Mouse (Mus musculus): ENCODE results near the gene Ttbk1. TPM values are rescaled to one million over a fixed set of nuclear protein-coding genes. Genes with fewer than 3 reads are reported as not detected.

Gene Ttbk1
- 3.0 and 6.6 TPM in 2 replicates for polyA plus RNA-seq (2012; ENCODE audit: low replicate concordance)

GRCm38 (mm10) chr17:46487431-46487830 lies at the start of gene Ttbk1:
Gene Ttbk1 (minus strand): TSS chr17:46487675.

GRCm38 (mm10) chr17:46496623-46497434 lies 9.4 kb upstream of the Ttbk1 start, which contains the start of gene Dnph1:
Gene Dnph1 (plus strand): TSS chr17:46496711.

GRCm38 (mm10) chr17:46438298-46438873 lies 49.1 kb downstream of the Ttbk1 start, which contains the start of gene Slc22a7:
Gene Slc22a7 (minus strand): TSS chr17:46438457.

GRCm38 (mm10) chr17:46428761-46429414 lies 58.6 kb downstream of the Ttbk1 start, which contains the start of gene Crip3:
Gene Crip3 (plus strand): TSS chr17:46428926.

Other genes with a start within 250 kb of the Ttbk1 start
- 5.7 and 13.6 TPM in 2 replicates for gene Polr1c, start 239.6 kb downstream of the Ttbk1 start, polyA plus RNA-seq (2012; ENCODE audit: low replicate concordance)
- 192 and 236 TPM in 2 replicates for gene Yipf3, start 239.6 kb downstream of the Ttbk1 start, polyA plus RNA-seq (2012; ENCODE audit: low replicate concordance)
- 0.84 and 1.2 TPM in 2 replicates for gene Lrrc73, start 234.1 kb downstream of the Ttbk1 start, polyA plus RNA-seq (2012; ENCODE audit: low replicate concordance)
- 56.3 and 96.3 TPM in 2 replicates for gene Tjap1, start 204.6 kb downstream of the Ttbk1 start, polyA plus RNA-seq (2012; ENCODE audit: low replicate concordance)
- gene Dlk2, start 190.3 kb downstream of the Ttbk1 start, polyA plus RNA-seq (2012; ENCODE audit: low replicate concordance) = 0.26 and 0.53 TPM in 2 replicates
- gene Abcc10, start 159.3 kb downstream of the Ttbk1 start, polyA plus RNA-seq (2012; ENCODE audit: low replicate concordance) = 12.3 and 28.5 TPM in 2 replicates
- gene Zfp318, start 103.9 kb downstream of the Ttbk1 start, polyA plus RNA-seq (2012; ENCODE audit: low replicate concordance) = 30.3 and 42.6 TPM in 2 replicates
- gene Crip3, start 58.7 kb downstream of the Ttbk1 start, polyA plus RNA-seq (2012; ENCODE audit: low replicate concordance) = 2.9 and 3.6 TPM in 2 replicates
- not detected in 2 replicates for gene Slc22a7, start 49.2 kb downstream of the Ttbk1 start, polyA plus RNA-seq (2012; ENCODE audit: low replicate concordance)
- 1.2 and 3.1 TPM in 2 replicates for gene Dnph1, start 9.0 kb upstream of the Ttbk1 start, polyA plus RNA-seq (2012; ENCODE audit: low replicate concordance)
- 13.9 and 26.4 TPM in 2 replicates for gene Cul9, start 58.7 kb upstream of the Ttbk1 start, polyA plus RNA-seq (2012; ENCODE audit: low replicate concordance)
- gene Srf, start 68.5 kb upstream of the Ttbk1 start, polyA plus RNA-seq (2012; ENCODE audit: low replicate concordance) = 156 and 269 TPM in 2 replicates
- 0.14 and 0.42 TPM in 2 replicates for gene Ptk7, start 141.8 kb upstream of the Ttbk1 start, polyA plus RNA-seq (2012; ENCODE audit: low replicate concordance)
- gene Klc4, start 158.3 kb upstream of the Ttbk1 start, polyA plus RNA-seq (2012; ENCODE audit: low replicate concordance) = 18.7 and 38.4 TPM in 2 replicates
- 255 and 478 TPM in 2 replicates for gene Mrpl2, start 158.6 kb upstream of the Ttbk1 start, polyA plus RNA-seq (2012; ENCODE audit: low replicate concordance)
- 12.2 and 17.3 TPM in 2 replicates for gene Cul7, start 162.7 kb upstream of the Ttbk1 start, polyA plus RNA-seq (2012; ENCODE audit: low replicate concordance)
- 23.1 and 32.5 TPM in 2 replicates for gene Rrp36, start 186.7 kb upstream of the Ttbk1 start, polyA plus RNA-seq (2012; ENCODE audit: low replicate concordance)
- 79.8 and 115 TPM in 2 replicates for gene Mea1, start 191.1 kb upstream of the Ttbk1 start, polyA plus RNA-seq (2012; ENCODE audit: low replicate concordance)
- gene Klhdc3, start 193.2 kb upstream of the Ttbk1 start, polyA plus RNA-seq (2012; ENCODE audit: low replicate concordance) = 113 and 240 TPM in 2 replicates
- 46.9 and 60.4 TPM in 2 replicates for gene Ppp2r5d, start 217.4 kb upstream of the Ttbk1 start, polyA plus RNA-seq (2012; ENCODE audit: low replicate concordance)
- 42.8 and 56.8 TPM in 2 replicates for gene Pex6, start 223.8 kb upstream of the Ttbk1 start, polyA plus RNA-seq (2012; ENCODE audit: low replicate concordance)
- 0.85 and 1.8 TPM in 2 replicates for gene Gnmt, start 241.5 kb upstream of the Ttbk1 start, polyA plus RNA-seq (2012; ENCODE audit: low replicate concordance)